Mouse (Mus musculus): ENCODE measurements around the gene 1110051M20Rik. TPM values are rescaled to one million over a fixed set of nuclear protein-coding genes. Genes with fewer than 3 reads are reported as not detected.

1110051M20Rik gene
- total and polyA plus RNA-seq, 3 experiments: 21.1 to 34.0 (median 26.2) TPM

GRCm38 (mm10) chr2:91327968-91328728 lies 116.4 kb downstream of the 1110051M20Rik start:
- no peak for DNase-seq (ENCODE audit: extremely low read depth)
- no peaks in the 10 kb centered on the region for H3K27me3 ChIP-seq (replicated peaks)
- no peak overlapping the region for H3K4me3 ChIP-seq (replicated peaks in 1 of 3; ENCODE audit: low read depth in 2 of 3, low read length in 2 of 3, poor library complexity in 1 of 3)
- H3K27ac ChIP-seq (ENCODE audit: insufficient read depth, low read depth): no peak overlapping the region
- H3K4me2 ChIP-seq (ENCODE audit: insufficient read depth, low read depth, poor library complexity, severe bottlenecking): no peak overlapping the region
- no peak overlapping the region for H3K9ac ChIP-seq (ENCODE audit: insufficient read depth, low read depth)
- TF ChIP-seq CHD1 (IDR thresholded peaks at IDR 0.05; ENCODE audit: low read depth, low read length): no peak
- TF ChIP-seq ZNF384 (IDR thresholded peaks at IDR 0.05; ENCODE audit: low read depth, low read length): no peak
- no peak for TF ChIP-seq E2F4 (IDR thresholded peaks at IDR 0.05; ENCODE audit: insufficient replicate concordance, low read depth, low read length)
- no peak for TF ChIP-seq KAT2A (IDR thresholded peaks at IDR 0.05; ENCODE audit: insufficient replicate concordance, low read length)
- TF ChIP-seq NELFE (IDR thresholded peaks at IDR 0.05; ENCODE audit: low read depth, low read length): no peak
- no peak for TF ChIP-seq TCF12 (IDR thresholded peaks at IDR 0.05; ENCODE audit: low read depth, low read length)
- TF ChIP-seq CTCF (conservative IDR thresholded peaks at IDR 0.05 in 1 of 2, IDR thresholded peaks at IDR 0.05 in 1 of 2; ENCODE audit: low read depth in 2 of 2, low read length in 2 of 2): no peak
- no peak for TF ChIP-seq NRF1 (IDR thresholded peaks at IDR 0.05; ENCODE audit: low read depth, low read length)
- TF ChIP-seq MAX (IDR thresholded peaks at IDR 0.05; ENCODE audit: low read length): no peak
- TF ChIP-seq POLR2A (IDR thresholded peaks at IDR 0.05; ENCODE audit: low read depth, low read length): no peak
- TF ChIP-seq MAFK (IDR thresholded peaks at IDR 0.05; ENCODE audit: insufficient replicate concordance, low read length): no peak
- no peak for TF ChIP-seq MAZ (IDR thresholded peaks at IDR 0.05; ENCODE audit: low read depth, low read length)
- no peak for TF ChIP-seq BHLHE40 (IDR thresholded peaks at IDR 0.05; ENCODE audit: low read depth, low read length)
- TF ChIP-seq CHD2 (IDR thresholded peaks at IDR 0.05; ENCODE audit: low read length): no peak
- TF ChIP-seq ZKSCAN1 (IDR thresholded peaks at IDR 0.05; ENCODE audit: borderline replicate concordance, low read depth, low read length): no peak
- TF ChIP-seq MYC (IDR thresholded peaks at IDR 0.05; ENCODE audit: low read depth, low read length): no peak
- TF ChIP-seq USF2 (conservative IDR thresholded peaks at IDR 0.05; ENCODE audit: low read depth, low read length): no peak
- peaks cover 5 to 37% of the 10 kb centered on the region in 2 experiments; a peak in 3 of 4 replicates for H3K4me1 ChIP-seq (ENCODE audit: control insufficient read depth in 1 of 2, insufficient read depth in 2 of 2)
- H3K79me2 ChIP-seq (replicated peaks; ENCODE audit: control insufficient read depth, extremely low read depth, insufficient read depth, poor library complexity, severe bottlenecking): no peaks in the 10 kb centered on the region
- in situ Hi-C loops (cut with MboI; ENCODE audit: low pct_ligation_motif_present, low pct_unique_long_range_greater_than_20kb, low sequenced_read_pairs): no loop called here
- dilution Hi-C loops (cut with MboI; ENCODE audit: extremely low pct_ligation_motif_present, extremely low pct_unique_long_range_greater_than_20kb, low sequenced_read_pairs): no loop called here
- H3K9me3 ChIP-seq (replicated peaks; ENCODE audit: low read length): no peaks in the 10 kb centered on the region
- H3K36me3 ChIP-seq (replicated peaks in 1 of 2; ENCODE audit: control insufficient read depth in 1 of 2, insufficient read depth in 1 of 2, low read length in 1 of 2): peaks cover 0 to 5% of the 10 kb centered on the region in 2 experiments

DNA sequence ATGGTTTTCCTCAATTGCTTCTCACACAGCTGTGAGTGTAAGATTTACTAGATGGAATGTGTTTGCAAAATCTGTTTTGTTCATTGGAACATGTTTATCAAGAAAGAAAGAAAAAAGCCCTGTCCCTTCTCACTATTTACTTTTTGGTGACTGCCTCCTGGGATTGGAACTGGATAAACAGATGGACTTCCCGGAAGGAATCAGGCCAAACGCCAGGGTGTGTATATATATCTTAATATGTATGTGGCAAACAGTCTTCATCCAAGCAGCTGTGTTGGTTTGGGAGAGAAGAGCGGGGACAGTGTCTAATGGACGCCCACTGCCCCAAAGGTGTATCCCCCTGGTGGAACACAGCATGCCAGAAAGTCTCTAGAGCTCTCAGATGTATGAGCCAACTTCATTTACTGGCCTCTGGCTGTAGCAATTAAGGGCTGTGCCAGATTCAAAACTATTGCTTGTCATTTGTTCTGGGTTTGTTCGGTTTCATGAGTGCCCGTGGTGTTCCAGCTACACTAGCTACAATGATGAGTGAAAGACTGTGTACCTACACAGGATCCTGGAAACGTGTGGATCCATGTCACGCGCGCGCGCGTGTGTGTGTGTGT lies 117.7 kb downstream of the 1110051M20Rik start:
- H3K27me3 ChIP-seq (replicated peaks): no peaks in the 10 kb centered on the region
- no peak for TF ChIP-seq PAX5 (IDR thresholded peaks at IDR 0.05; ENCODE audit: low read length)
- no peak for TF ChIP-seq CHD2 (IDR thresholded peaks at IDR 0.05; ENCODE audit: low read length)
- no peak for TF ChIP-seq MYC (IDR thresholded peaks at IDR 0.05; ENCODE audit: low read depth, low read length)
- no peak for TF ChIP-seq TCF12 (IDR thresholded peaks at IDR 0.05; ENCODE audit: low read depth, low read length)
- TF ChIP-seq ELF1 (IDR thresholded peaks at IDR 0.05; ENCODE audit: low read depth, low read length): no peak
- TF ChIP-seq USF2 (conservative IDR thresholded peaks at IDR 0.05; ENCODE audit: low read depth, low read length): no peak
- no peak for TF ChIP-seq POLR2AphosphoS2 (IDR thresholded peaks at IDR 0.05; ENCODE audit: low read depth, low read length)
- TF ChIP-seq ETS1 (conservative IDR thresholded peaks at IDR 0.05; ENCODE audit: low read depth, low read length): no peak
- no peak for TF ChIP-seq ZMIZ1 (IDR thresholded peaks at IDR 0.05; ENCODE audit: low read depth, low read length)
- no peak for TF ChIP-seq POLR2A (IDR thresholded peaks at IDR 0.05; ENCODE audit: low read depth, low read length)
- TF ChIP-seq MAFK (IDR thresholded peaks at IDR 0.05; ENCODE audit: insufficient replicate concordance, low read length): no peak
- no peak for TF ChIP-seq MXI1 (IDR thresholded peaks at IDR 0.05; ENCODE audit: low read depth, low read length)
- in situ Hi-C loops (cut with MboI; ENCODE audit: low pct_ligation_motif_present, low pct_unique_long_range_greater_than_20kb, low sequenced_read_pairs) (no loop called here), dilution Hi-C loops (cut with MboI; ENCODE audit: extremely low pct_ligation_motif_present, extremely low pct_unique_long_range_greater_than_20kb, low sequenced_read_pairs) (no loop called here)
- H3K36me3 ChIP-seq (replicated peaks in 1 of 2; ENCODE audit: control insufficient read depth in 1 of 2, insufficient read depth in 1 of 2, low read length in 1 of 2): peaks cover 0 to 5% of the 10 kb centered on the region in 2 experiments
- H3K9ac ChIP-seq (ENCODE audit: insufficient read depth, low read depth): no peak overlapping the region
- H3K4me2 ChIP-seq (ENCODE audit: insufficient read depth, low read depth, poor library complexity, severe bottlenecking): no peak overlapping the region
- no peak for DNase-seq (ENCODE audit: extremely low read depth)
- H3K9me3 ChIP-seq (replicated peaks; ENCODE audit: low read length): no peaks in the 10 kb centered on the region
- H3K27ac ChIP-seq (ENCODE audit: insufficient read depth, low read depth): no peak overlapping the region
- no peak overlapping the region for H3K4me3 ChIP-seq (replicated peaks in 1 of 3; ENCODE audit: low read depth in 2 of 3, low read length in 2 of 3, poor library complexity in 1 of 3)
- no peaks in the 10 kb centered on the region for H3K79me2 ChIP-seq (replicated peaks; ENCODE audit: control insufficient read depth, extremely low read depth, insufficient read depth, poor library complexity, severe bottlenecking)
- peaks cover 5 to 33% of the 10 kb centered on the region in 2 experiments; a peak in 3 of 4 replicates for H3K4me1 ChIP-seq (ENCODE audit: control insufficient read depth in 1 of 2, insufficient read depth in 2 of 2)
